Mouse (Mus musculus) brain, embryonic 14.5 days (tissue): ENCODE measurements around the gene Actl11.

Experiments
- CTCF ChIP-seq: fragments of 200-500 bp; IDR thresholded peaks from 2 replicates; pipeline ENCODE4 v1.5.1; 2012; ENCODE audit warnings: inconsistent platforms, mild to moderate bottlenecking, moderate library complexity, borderline replicate concordance; ENCODE audit not compliant: insufficient read depth, insufficient read length; ENCODE audit errors: extremely low read depth
- POLR2A ChIP-seq: fragments of 200-500 bp; IDR thresholded peaks from 2 replicates; pipeline ENCODE4 v1.6.1; 2012; ENCODE audit warnings: mild to moderate bottlenecking, inconsistent platforms, borderline replicate concordance; ENCODE audit not compliant: poor library complexity, insufficient read depth, insufficient read length, severe bottlenecking; ENCODE audit errors: extremely low read depth

DNA sequence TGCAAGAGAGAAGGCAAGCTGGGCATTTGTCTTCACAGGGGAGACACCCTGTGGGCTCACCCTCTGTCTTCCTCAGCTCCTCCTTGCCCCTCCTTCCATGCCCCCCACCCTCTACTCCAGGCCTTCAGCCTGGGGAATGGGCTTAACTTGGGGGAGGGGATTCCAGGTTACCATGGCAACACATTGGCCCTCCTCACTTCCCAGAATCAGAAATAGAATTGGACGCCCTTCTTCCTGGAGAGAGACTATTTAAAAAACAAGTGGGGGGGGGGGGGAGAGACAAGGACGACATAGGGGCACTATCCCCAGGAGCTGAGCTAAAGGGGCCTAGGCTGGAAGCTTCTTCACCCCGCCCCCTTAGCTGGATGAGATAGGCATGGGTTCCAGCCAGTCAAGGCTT lies 3.0 kb upstream of the Actl11 start:
- TF ChIP-seq POLR2A = no peak
- no peak for TF ChIP-seq CTCF
